In genomic region chr6:8025332-8026129, GRCm38 (mm10) we compare ENCODE assay signal across 23 mouse cellular contexts.
DNase-seq lines count a peak whose midpoint lies in the region; ATAC-seq and TF ChIP-seq lines count a peak whose summit lies in the region.
"Had no signal": no experiment of that assay in that cellular context is flagged by ENCODE, and none has a peak within 500 bp of the region (broad histone marks: within the 10 kb centered on the region; RNA-seq: fewer than 3 reads in every experiment).

No protein-coding gene starts in this region.

- TF ChIP-seq EP300 in liver, postnatal 0 days (IDR thresholded peaks at IDR 0.05; ENCODE audit: low read depth) = no peak

- TF ChIP-seq CTCF in intestine, postnatal 0 days (IDR thresholded peaks at IDR 0.05; ENCODE audit: low read depth) = no peak
- TF ChIP-seq CTCF in liver, postnatal 0 days (IDR thresholded peaks at IDR 0.05; ENCODE audit: low read depth) = no peak

- 76% methylated on average over 7 of the region's 7 CpGs for WGBS in intestine, embryonic 15.5 days
- 79% methylated on average over 7 of the region's 7 CpGs for WGBS in intestine, embryonic 16.5 days
- 61% methylated on average over 7 of the region's 7 CpGs for WGBS in intestine, postnatal 0 days
- 78% methylated on average over 7 of the region's 7 CpGs for WGBS in liver, postnatal 0 days (ENCODE audit: insufficient replicate concordance)

- no peaks in the 10 kb centered on the region for H3K4me1 ChIP-seq in intestine, embryonic 15.5 days (replicated peaks)
- no peaks in the 10 kb centered on the region for H3K4me1 ChIP-seq in intestine, embryonic 16.5 days (ENCODE audit: control insufficient read depth, insufficient read depth, low read length)
- H3K4me1 ChIP-seq in intestine, postnatal 0 days (replicated peaks; ENCODE audit: control insufficient read depth, insufficient read depth, low read length) = peaks cover 7% of the 10 kb centered on the region; the same call in 1 of the 2 replicates
- H3K4me1 ChIP-seq in liver, postnatal 0 days (ENCODE audit: insufficient read depth) = no peaks in the 10 kb centered on the region

- DNase-seq in 416B (ENCODE audit: low read depth) = peak; percentile 20
- DNase-seq in ovary, postnatal 36 days (ENCODE audit: low spot score) = no peak
- no peak for DNase-seq in liver, postnatal 0 days
- no peak for DNase-seq in left cerebral cortex, postnatal 25 days (ENCODE audit: low spot score in 2 of 2)
- no peak for DNase-seq in ovary, adult 18-20 months (ENCODE audit: low spot score)
- DNase-seq: adrenal gland, adult 2 months; adrenal gland, adult 8-10 months; adrenal gland, postnatal 10 days; adrenal gland, postnatal 14 days; adrenal gland, postnatal 25 days; adrenal gland, postnatal 36 days; B cell, adult 2 months; cerebellum, adult 11 months; cerebellum, adult 11-12 months; cerebellum, adult 18-20 months had no signal

- no peaks in the 10 kb centered on the region for H3K27me3 ChIP-seq in intestine, embryonic 15.5 days (replicated peaks)
- no peaks in the 10 kb centered on the region for H3K27me3 ChIP-seq in intestine, embryonic 16.5 days (replicated peaks; ENCODE audit: control insufficient read depth, insufficient read depth, low read length)
- no peaks in the 10 kb centered on the region for H3K27me3 ChIP-seq in intestine, postnatal 0 days (replicated peaks; ENCODE audit: control insufficient read depth, insufficient read depth, low read length)
- H3K27me3 ChIP-seq in liver, postnatal 0 days (ENCODE audit: insufficient read depth, low read length) = no peaks in the 10 kb centered on the region
- H3K27me3 ChIP-seq: CH12.LX had no signal

- intact Hi-C loops in left cerebral cortex, postnatal 25 days (cut with DNase I) = no loop called here

- ATAC-seq in intestine, embryonic 15.5 days = peak; percentile 87
- ATAC-seq in intestine, embryonic 16.5 days = peak; percentile 90
- peak; percentile 80 for ATAC-seq in intestine, postnatal 0 days
- ATAC-seq in liver, postnatal 0 days = no peak
- ATAC-seq: activated CD4-positive, CD25-positive, alpha-beta regulatory T cell, adult 4 months; CD4-positive, CD25-positive, alpha-beta regulatory T cell, adult 4 months; Patski had no signal

- no peak overlapping the region for H3K9ac ChIP-seq in intestine, embryonic 15.5 days
- no peak overlapping the region for H3K9ac ChIP-seq in intestine, embryonic 16.5 days (ENCODE audit: low read depth, low read length)
- no peak overlapping the region for H3K9ac ChIP-seq in intestine, postnatal 0 days (ENCODE audit: low read depth, low read length)
- no peak overlapping the region for H3K9ac ChIP-seq in liver, postnatal 0 days (replicated peaks)

- H3K36me3 ChIP-seq in intestine, embryonic 15.5 days = no peaks in the 10 kb centered on the region
- no peaks in the 10 kb centered on the region for H3K36me3 ChIP-seq in intestine, embryonic 16.5 days (ENCODE audit: control insufficient read depth, insufficient read depth, low read length)
- H3K36me3 ChIP-seq in intestine, postnatal 0 days (ENCODE audit: control insufficient read depth, insufficient read depth) = no peaks in the 10 kb centered on the region
- H3K36me3 ChIP-seq in liver, postnatal 0 days (replicated peaks; ENCODE audit: insufficient read depth, low read length) = no peaks in the 10 kb centered on the region
- H3K36me3 ChIP-seq: G1E had no signal

- no peak overlapping the region for H3K27ac ChIP-seq in intestine, embryonic 15.5 days
- H3K27ac ChIP-seq in intestine, embryonic 16.5 days (ENCODE audit: low read length) = no peak overlapping the region
- H3K27ac ChIP-seq in intestine, postnatal 0 days (ENCODE audit: low read depth, low read length) = no peak overlapping the region
- H3K27ac ChIP-seq in liver, postnatal 0 days (ENCODE audit: low read depth) = no peak overlapping the region

- no peak overlapping the region for H3K4me2 ChIP-seq in intestine, embryonic 15.5 days (replicated peaks)
- H3K4me2 ChIP-seq in intestine, embryonic 16.5 days (ENCODE audit: low read depth, low read length) = no peak overlapping the region
- H3K4me2 ChIP-seq in intestine, postnatal 0 days (replicated peaks; ENCODE audit: low read depth) = no peak overlapping the region
- no peak overlapping the region for H3K4me2 ChIP-seq in liver, postnatal 0 days (ENCODE audit: low read depth, low read length)

- H3K9me3 ChIP-seq in intestine, embryonic 15.5 days = no peaks in the 10 kb centered on the region
- H3K9me3 ChIP-seq in intestine, embryonic 16.5 days (ENCODE audit: control insufficient read depth, low read length) = no peaks in the 10 kb centered on the region
- H3K9me3 ChIP-seq in intestine, postnatal 0 days (ENCODE audit: control insufficient read depth) = no peaks in the 10 kb centered on the region
- H3K9me3 ChIP-seq in liver, postnatal 0 days (ENCODE audit: low read length) = no peaks in the 10 kb centered on the region
- H3K9me3 ChIP-seq: G1E had no signal

- H3K4me3 ChIP-seq in intestine, embryonic 15.5 days (replicated peaks) = no peak overlapping the region
- no peak overlapping the region for H3K4me3 ChIP-seq in intestine, embryonic 16.5 days (ENCODE audit: low read length)
- no peak overlapping the region for H3K4me3 ChIP-seq in intestine, postnatal 0 days (ENCODE audit: low read depth, low read length)
- no peak overlapping the region for H3K4me3 ChIP-seq in liver, postnatal 0 days (ENCODE audit: low read depth, low read length)
